Mouse (Mus musculus): ENCODE results near the gene Gnb1l.

DNA sequence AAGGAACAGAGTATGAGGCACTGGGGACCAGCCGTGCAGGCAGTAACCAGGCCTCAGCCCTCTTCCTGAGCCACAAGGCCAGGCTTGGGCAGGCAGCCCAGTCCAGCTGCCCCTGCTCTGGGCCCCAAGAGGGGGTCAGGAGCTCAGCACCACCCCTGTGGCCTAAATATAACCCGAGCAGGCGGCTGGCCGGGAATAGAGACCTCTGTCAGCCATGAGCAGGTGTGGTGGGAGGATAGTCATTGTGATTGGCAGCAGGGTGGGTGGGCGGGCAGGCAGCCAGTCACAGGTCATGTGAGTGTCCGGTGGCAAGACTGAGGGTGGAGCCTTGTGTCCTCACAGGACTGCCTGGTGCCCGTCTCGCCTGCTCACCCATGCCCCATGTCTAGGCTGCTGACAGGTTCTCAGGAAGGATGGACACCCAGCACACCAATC lies 105.8 kb downstream of the Gnb1l start:
- no peak for TF ChIP-seq CTCF (IDR thresholded peaks at IDR 0.05; ENCODE audit: extremely low read depth, insufficient read length, insufficient replicate concordance, low read depth, low read length)
- no peak for TF ChIP-seq POLR2A (IDR thresholded peaks at IDR 0.05; ENCODE audit: low read depth, low read length)
